Mouse (Mus musculus) urinary bladder, postnatal 14 days (tissue): ENCODE data around the gene Cyp2c68.
"Not testable (repeated sequence)": the region's sequence is repeated elsewhere in the genome, so short reads cannot be mapped to it uniquely, and the experiment has no call there.

Experiments used
- DNase-seq: peaks from one replicate; pipeline ENCODE4 v3.0.0; 2021; ENCODE audit warnings: low spot score

The Cyp2c68 gene

DNA sequence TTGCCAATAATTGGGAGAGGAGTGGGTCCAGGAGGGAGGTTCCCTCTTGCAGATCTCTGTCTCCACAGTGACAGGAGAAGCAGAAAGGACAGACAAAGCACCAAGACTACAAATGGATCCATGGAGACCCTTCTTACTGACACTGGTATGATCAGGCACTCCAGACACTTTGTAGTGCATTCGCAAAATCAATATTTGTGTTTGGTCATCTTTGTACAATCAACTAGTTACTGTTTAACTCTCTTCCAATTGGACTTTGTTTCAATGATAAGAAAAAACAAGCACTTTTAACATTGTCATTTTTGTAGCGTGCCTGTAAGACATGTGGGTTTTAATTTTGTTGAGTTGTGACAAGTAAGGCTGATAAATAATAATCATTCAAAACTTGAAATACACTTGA lies at the start of gene Cyp2c68:
Cyp2c68 (minus strand) TSS at position 135 of the 400 bp plus-strand sequence.
- no peak for DNase-seq

DNA sequence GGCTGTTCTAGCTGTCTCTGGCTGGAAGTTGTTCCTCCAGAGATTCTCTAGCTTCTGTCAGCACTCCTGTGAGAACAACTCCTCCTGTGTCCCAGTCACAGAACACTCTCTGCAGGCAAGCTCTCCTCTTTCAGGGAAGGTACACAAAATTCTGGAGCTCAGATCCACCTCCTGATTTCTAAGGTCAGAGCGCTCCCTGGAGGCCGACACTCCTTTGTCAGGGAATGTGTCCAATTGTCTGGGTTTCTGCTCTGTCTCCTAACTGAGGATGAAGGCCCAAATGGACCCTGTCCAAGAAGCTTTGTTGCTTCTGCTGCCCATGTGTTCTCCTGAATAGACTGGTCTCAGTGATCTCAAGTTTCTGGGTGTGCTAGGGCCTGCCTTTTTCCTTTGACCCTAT lies 44.6 kb upstream of the Cyp2c68 start:
- not testable (repeated sequence) for DNase-seq

DNA sequence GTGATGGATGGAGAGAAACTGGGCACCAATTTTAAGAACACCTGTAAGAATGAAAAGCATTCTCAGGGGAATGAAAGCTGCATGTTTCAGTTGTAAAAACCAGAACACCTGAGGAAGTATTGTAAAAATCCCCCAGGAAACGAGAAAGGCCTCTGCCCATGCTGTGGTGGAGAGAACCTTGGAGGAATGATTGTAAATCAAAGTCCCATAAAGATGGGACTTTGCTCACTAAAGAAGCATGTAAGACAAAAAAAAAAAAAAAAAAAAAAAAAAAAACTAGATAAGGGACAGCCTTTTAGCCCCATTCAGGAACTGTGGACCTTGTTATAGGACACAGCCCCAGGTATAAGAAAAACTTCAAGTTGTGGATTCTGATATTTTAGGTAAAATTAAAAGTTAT lies 4.5 kb upstream of the Cyp2c68 start:
- DNase-seq, result no peak

DNA sequence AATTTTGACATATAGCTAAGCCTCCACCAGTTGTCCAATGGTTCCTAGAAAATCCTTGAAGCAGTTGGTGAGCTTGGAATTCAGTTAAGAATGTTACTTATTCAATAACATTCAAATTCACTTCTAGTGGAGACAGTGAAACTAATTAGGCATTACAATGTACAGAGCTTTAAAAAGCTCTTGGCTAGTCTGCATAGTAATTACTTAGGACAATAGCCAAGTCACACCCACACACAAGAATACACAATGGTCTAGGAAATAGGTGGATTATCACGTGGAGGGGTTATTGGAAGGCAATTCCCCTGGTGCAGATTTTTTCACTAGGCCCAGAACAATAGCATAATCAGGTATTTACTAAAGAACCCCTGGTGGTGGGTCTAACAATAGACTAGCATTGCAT lies 3.5 kb upstream of the Cyp2c68 start:
- DNase-seq, result not testable (repeated sequence)

DNA sequence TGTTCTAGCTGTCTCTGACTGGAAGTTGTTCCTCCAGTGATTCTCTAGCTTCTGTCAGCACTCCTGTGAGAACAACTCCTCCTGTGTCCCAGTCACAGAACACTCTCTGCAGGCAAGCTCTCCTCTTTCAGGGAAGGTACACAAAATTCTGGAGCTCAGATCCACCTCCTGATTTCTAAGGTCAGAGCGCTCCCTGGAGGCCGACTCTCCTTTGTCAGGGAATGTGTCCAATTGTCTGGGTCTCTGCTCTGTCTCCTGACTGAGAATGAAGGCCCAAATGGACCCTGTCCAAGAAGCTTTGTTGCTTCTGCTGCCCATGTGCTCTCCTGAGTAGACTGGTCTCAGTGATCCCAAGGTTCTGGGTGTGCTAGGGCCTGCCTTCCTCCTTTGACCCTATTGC lies 29.7 kb downstream of the Cyp2c68 start:
- DNase-seq, result not testable (repeated sequence)

DNA sequence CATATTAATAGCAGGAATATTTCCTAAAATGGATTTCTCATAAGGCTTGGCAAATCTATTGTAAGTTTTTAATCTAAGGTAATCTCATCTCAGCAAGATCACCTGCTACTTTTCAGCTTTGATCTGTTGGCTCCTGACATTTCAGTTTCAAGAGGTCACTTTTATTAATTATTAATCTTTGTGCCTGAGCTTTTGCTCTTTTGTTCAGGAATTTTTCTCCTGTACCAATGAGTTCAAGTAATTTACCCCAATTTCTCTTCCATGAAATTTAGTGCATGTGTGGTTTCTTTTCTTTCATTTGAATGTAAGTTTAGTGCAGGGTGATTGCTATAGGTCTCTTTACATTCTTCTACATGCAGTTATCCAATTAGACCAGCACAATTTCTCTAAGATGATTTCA lies 75.2 kb downstream of the Cyp2c68 start:
- DNase-seq, result not testable (repeated sequence)

DNA sequence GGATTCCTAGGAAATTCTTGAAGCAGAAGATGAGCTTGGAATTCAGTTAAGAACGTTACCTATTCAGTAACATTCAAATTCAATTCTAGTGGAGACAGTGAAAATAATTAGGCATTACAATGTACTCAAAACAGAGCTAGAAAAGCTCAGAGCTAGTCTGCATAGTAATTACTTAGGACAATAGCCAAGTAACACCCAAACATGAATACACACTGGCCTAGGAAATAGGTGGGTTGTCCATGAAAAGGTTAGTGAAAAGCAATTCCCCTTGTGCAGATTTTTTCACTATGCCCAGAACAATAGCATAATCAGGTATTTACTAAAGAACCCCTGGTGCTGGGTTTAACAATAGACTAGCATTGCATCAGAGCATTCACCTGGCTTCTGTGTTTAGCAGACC lies 88.5 kb downstream of the Cyp2c68 start:
- DNase-seq, result no peak

DNA sequence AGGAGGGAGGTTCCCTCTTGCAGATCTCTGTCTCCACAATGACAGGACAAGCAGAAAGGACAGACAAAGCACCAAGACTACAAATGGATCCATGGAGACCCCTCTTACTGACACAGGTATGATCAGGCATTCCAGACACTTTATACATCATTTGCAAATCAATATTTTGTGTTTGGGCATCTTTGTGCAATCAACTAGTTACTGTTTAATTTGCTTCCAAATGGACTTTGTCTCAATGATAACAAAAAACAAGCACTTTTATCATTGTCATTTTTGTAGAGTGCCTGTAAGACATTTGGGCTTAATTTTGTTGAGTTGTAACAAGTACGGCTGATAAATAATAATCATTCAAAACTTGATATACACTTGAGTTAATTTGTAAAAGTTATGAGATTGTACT lies 91.9 kb downstream of the Cyp2c68 start, which contains the start of gene Cyp2c67:
Cyp2c67 (minus strand) TSS at position 114 of the 400 bp plus-strand sequence.
- DNase-seq, result no peak

DNA sequence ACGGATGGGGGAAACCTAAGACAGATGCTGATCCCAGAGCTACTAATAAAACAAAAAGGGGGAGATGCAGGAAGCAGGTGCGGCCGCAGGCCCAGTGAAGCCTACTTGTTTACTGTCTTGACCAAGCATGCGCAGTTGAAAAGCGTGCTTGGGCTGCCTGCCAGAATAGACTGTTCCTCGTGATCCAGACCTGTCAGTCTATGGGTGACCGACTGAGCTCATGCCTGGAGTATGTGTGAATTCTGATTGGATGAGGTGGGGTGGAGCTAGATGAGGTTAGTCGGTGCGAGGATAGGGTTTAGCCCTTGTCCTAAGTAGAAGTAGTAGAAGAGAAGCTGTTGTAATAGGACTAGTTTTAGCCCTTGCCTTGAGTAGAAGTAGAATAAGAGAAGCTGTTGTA lies 93.3 kb downstream of the Cyp2c68 start:
- DNase-seq, result no peak

DNA sequence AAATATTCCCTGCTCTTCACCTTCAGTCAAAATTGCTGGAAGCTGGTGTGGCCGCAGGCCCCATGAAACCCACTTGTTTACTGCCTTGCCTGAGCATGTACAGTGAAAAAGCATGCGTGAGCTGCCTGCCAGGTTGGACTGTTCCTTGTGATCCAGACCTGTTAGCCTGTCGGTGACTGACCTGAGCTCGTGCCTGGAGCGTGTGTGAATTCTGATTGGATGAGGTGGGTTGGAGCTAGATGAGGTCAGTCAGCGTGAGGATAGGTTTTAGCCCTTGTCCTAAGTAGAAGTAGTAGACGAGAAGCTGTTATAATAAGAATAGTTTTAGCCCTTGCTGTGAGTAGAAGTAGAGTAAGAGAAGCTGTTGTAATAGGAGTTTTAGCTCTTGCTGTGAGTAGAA lies 96.3 kb downstream of the Cyp2c68 start:
- DNase-seq, result not testable (repeated sequence)
